Mouse (Mus musculus) right cerebral cortex, postnatal 36 days (tissue): ENCODE measurements around the gene Kcna3.

Experiments
- DNase-seq, 2 experiments: peaks; one replicate each; pipeline ENCODE4 v3.0.0; 2022; ENCODE audit warnings: low spot score in 2 of 2, mixed read lengths in 1 of 2

Kcna3 gene

DNA sequence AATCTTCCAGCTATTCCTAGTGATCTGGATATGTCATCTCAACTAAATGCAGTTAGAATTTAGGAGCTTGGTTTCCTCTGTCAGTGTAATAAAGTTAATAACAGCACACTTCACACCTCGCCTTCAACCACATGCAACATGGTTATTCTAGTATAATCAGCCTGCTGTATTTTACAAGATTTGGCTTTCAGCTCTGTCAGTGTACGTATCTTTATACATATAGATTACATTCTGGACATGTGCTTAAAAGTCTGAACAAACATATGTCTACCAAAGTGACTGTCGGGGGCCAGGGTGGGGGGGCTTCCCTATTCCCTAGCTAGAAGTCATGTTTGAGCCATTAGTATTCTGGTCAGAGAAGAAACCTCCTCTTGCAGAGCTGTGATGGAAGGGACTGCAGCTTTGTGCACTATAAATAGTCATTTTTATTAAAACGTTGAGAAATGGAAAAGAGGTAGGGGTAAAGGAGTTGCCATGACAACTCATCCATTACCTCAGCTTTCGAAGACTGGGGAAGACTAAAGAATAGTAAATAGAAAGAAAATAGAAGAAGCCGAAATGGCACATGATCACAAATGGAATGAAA is 29.6 kb downstream of the Kcna3 start:
- DNase-seq, result no peak

- no peak for DNase-seq
These were observed 30.3 kb downstream of the Kcna3 start for GRCm38 (mm10) chr3:107066165-107066850.

DNA sequence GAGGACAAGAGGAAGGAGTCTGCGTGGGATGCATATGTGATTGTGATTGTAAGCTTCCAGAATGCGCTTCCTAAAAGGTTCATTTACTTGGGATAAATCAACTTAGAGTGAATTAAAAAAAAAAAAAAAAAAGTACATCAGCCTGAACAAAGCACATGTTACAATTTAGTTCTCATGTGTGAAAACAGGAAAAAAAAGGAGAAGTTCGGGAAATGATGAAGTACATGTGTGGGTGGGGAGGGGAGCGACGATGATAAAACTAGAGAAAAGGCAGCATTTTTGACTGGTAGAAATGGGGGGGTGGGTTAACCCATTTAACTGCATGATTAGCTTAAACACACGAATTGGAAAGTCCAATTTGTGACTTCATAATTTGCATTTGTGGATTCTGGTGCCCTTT is 31.3 kb downstream of the Kcna3 start:
- no peak for DNase-seq

- DNase-seq, result no peak
These were observed 37.9 kb downstream of the Kcna3 start for GRCm38 (mm10) chr3:107073863-107074262.

DNA sequence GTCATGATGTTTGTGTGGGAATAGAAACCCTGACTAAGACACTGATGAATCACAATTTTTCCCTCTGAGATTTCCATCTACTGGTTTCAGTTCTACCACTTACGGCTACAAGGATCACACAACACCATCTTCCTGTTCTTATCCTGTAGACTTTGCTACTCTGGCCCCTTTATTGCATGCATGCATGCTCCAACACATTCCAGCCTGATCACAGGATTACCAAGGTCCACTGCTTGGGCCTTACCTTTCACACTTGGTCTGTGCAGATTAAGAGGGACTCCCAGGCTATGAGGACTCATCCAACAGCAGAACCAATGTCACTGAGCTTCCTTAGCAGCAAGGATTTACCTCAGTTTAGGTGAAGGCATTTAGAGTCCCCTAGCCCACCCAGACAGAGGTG is 39.7 kb downstream of the Kcna3 start:
- DNase-seq, result no peak

DNA sequence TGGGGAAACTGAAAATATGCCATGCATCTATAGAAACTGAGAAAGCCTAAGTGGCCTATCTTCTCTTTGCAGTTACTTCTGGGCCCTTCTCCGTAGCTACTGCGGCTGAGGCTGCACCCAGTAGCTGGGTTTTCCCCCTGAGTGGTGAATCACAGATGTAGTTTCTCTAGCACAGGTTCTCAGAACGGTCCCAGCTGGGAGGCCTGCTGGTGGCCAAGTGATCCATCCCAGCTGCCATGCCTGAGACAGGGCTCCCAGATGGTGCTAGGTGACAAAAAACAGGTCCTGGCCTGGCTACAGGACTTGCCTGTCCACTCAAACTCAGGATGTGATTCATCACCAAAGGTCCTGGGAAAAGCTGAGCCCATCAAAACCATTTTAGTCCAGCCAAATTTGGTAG is 40.7 kb downstream of the Kcna3 start:
- DNase-seq, result no peak

DNA sequence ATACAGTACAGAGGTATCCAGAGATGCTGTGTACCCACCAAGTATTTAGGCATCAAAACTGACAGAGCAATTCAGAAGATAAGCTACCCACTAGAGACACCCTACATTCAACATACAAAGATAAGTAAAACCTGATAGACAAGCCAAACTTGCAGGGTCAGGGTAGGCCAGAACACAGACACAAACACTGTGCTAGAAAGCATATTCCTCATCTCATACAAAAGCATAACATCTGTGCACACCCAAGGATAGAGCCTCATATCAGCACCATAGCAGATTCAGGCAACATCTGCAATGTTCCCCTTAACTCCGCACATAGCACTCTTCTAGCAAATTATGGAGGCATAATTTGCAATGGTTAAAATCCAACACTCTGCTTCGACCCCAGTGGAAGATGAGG is 41.1 kb downstream of the Kcna3 start:
- DNase-seq, result no peak

DNA sequence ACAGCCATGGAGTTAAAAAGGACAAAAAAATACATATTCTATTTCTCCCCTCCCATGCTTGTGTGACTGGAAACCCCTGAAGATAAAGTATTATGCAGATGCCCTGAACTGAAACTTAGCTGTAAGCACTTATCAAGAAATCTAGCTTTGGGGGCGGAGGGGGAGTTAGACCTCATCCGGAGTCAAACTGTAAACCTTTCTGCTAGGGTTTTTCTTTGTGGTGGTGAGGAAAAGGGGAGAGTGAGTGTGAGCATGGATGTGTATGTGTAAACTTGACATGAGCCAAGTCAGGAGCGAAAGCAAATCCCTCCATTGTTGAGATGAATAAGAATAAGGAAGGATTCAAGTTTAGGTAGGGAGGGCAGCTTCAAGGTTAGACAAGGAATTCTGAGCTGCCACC is 44.8 kb downstream of the Kcna3 start:
- DNase-seq, result no peak

DNA sequence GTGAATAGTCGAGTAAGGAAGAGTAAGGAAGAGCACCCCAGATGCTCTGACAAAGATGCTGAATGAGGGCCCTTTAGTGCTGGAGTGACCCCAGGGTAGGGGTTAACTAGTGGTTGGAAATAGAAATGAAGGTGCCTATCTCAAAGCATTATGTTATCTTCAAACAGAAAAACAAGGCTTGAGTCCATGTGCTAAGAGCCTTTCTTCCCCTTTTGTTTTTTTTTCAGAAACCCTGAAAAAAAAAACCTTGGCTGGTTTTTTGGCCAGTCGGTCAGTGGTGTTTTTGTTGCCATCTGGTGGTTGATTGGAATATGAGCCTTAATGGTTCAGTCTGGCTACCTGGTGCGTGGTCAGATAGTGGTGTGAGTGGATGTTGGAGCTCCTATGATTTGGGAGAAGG is 45.3 kb downstream of the Kcna3 start:
- DNase-seq, result no peak

DNA sequence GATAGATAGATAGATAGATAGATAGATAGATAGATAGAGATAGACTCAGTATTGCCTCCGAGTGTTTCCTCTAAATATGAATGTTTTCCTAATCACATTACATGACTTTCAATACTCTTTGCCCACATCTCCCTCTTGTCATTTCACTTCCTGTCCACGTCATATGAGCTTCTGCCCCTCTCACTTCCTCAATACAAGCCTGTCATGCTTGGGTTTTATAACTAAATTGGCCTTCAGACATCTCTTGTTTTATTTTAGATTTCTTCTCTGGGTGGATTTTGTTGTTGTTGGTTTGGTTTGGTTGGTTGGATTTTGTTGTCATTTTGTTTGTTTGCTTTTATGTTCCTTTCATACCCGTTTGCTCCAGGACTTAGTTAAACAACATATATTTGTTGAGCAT is 48.6 kb downstream of the Kcna3 start:
- no peak for DNase-seq

DNA sequence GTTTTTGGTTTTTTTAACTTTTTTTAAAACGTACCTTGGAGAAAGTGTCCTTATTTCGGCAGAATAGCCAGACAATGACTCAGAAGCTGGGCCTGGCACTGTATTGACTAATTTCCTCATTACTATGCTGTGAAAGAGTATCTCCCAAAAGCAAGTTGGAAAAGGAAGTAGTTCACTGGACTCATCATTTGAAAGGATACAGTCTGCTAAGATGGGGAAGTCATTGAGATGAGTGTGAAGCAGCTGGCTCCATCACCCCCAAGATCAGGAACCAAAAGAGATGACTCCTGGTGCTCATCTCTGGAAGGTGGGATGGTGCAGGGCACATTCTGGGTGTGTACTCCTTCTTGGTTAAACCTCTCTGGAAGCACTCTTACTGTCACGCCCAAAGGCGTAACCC is 51.4 kb downstream of the Kcna3 start:
- DNase-seq, result no peak
